Comparison of ENCODE assay signal across 17 mouse cellular contexts in genomic region chr7:133850735-133851134, GRCm38 (mm10).
DNase-seq lines count a peak whose midpoint lies in the region; ATAC-seq and TF ChIP-seq lines count a peak whose summit lies in the region.
"Had no signal": no experiment of that assay in that cellular context is flagged by ENCODE, and none has a peak within 500 bp of the region (broad histone marks: within the 10 kb centered on the region; RNA-seq: fewer than 3 reads in every experiment).

No protein-coding gene starts in this region.

- no peak for ATAC-seq in hindbrain, postnatal 0 days
- ATAC-seq in hindbrain, embryonic 13.5 days (ENCODE audit: low FRiP score) = no peak
- ATAC-seq in kidney, embryonic 14.5 days (ENCODE audit: low FRiP score, low TSS enrichment) = no peak
- ATAC-seq: midbrain, embryonic 15.5 days had no signal

- H3K36me3 ChIP-seq in hindbrain, postnatal 0 days (ENCODE audit: insufficient read depth, low read length) = no peaks in the 10 kb centered on the region
- no peaks in the 10 kb centered on the region for H3K36me3 ChIP-seq in hindbrain, embryonic 13.5 days
- no peaks in the 10 kb centered on the region for H3K36me3 ChIP-seq in splenic B cell, adult 2 months (ENCODE audit: control insufficient read depth, insufficient read depth, low read length, poor library complexity, severe bottlenecking)
- H3K36me3 ChIP-seq in kidney, embryonic 14.5 days (ENCODE audit: control insufficient read depth, insufficient read depth, low read length) = no peaks in the 10 kb centered on the region
- H3K36me3 ChIP-seq: embryonic facial prominence, embryonic 12.5 days; heart, embryonic 12.5 days; limb, embryonic 12.5 days; midbrain, embryonic 15.5 days; neural tube, embryonic 15.5 days had no signal

- H3K27me3 ChIP-seq in hindbrain, postnatal 0 days (ENCODE audit: insufficient read depth, low read length) = no peaks in the 10 kb centered on the region
- no peaks in the 10 kb centered on the region for H3K27me3 ChIP-seq in hindbrain, embryonic 13.5 days
- no peaks in the 10 kb centered on the region for H3K27me3 ChIP-seq in splenic B cell, adult 2 months (ENCODE audit: control insufficient read depth, insufficient read depth, low read length, poor library complexity, severe bottlenecking)
- H3K27me3 ChIP-seq in kidney, embryonic 14.5 days (ENCODE audit: control insufficient read depth, insufficient read depth, low read length) = no peaks in the 10 kb centered on the region
- H3K27me3 ChIP-seq: embryonic facial prominence, embryonic 12.5 days; heart, embryonic 12.5 days; limb, embryonic 12.5 days; midbrain, embryonic 15.5 days; neural tube, embryonic 15.5 days had no signal

- H3K4me1 ChIP-seq in hindbrain, postnatal 0 days (ENCODE audit: insufficient read depth, low read length) = no peaks in the 10 kb centered on the region
- no peaks in the 10 kb centered on the region for H3K4me1 ChIP-seq in hindbrain, embryonic 13.5 days (replicated peaks)
- H3K4me1 ChIP-seq in kidney, embryonic 14.5 days (ENCODE audit: control insufficient read depth, insufficient read depth, low read length) = no peaks in the 10 kb centered on the region
- H3K4me1 ChIP-seq: embryonic facial prominence, embryonic 12.5 days; limb, embryonic 12.5 days; midbrain, embryonic 15.5 days; neural tube, embryonic 15.5 days had no signal

- peak; percentile 27; the same call in 1 of the 2 replicates for TF ChIP-seq CTCF in hindbrain, postnatal 0 days (IDR thresholded peaks at IDR 0.05; ENCODE audit: low read depth)

- no peaks in the 10 kb centered on the region for H3K9me3 ChIP-seq in hindbrain, postnatal 0 days (ENCODE audit: low read length)
- no peaks in the 10 kb centered on the region for H3K9me3 ChIP-seq in hindbrain, embryonic 13.5 days
- no peaks in the 10 kb centered on the region for H3K9me3 ChIP-seq in kidney, embryonic 14.5 days (ENCODE audit: control insufficient read depth, low read length)
- H3K9me3 ChIP-seq: embryonic facial prominence, embryonic 12.5 days; heart, embryonic 12.5 days; limb, embryonic 12.5 days; midbrain, embryonic 15.5 days; neural tube, embryonic 15.5 days had no signal

- no peak overlapping the region for H3K4me3 ChIP-seq in hindbrain, postnatal 0 days (ENCODE audit: low read length)
- no peak overlapping the region for H3K4me3 ChIP-seq in hindbrain, embryonic 13.5 days
- H3K4me3 ChIP-seq in kidney, embryonic 14.5 days (ENCODE audit: low read length) = no peak overlapping the region
- H3K4me3 ChIP-seq: embryonic facial prominence, embryonic 12.5 days; heart, embryonic 12.5 days; limb, embryonic 12.5 days; midbrain, embryonic 15.5 days; neural tube, embryonic 15.5 days had no signal

- no peak overlapping the region for H3K4me2 ChIP-seq in hindbrain, postnatal 0 days (ENCODE audit: low read depth, low read length)
- H3K4me2 ChIP-seq in hindbrain, embryonic 13.5 days = no peak overlapping the region
- no peak overlapping the region for H3K4me2 ChIP-seq in kidney, embryonic 14.5 days (replicated peaks; ENCODE audit: low read depth, low read length)
- H3K4me2 ChIP-seq: embryonic facial prominence, embryonic 12.5 days; heart, embryonic 12.5 days; hindbrain, embryonic 14.5 days; limb, embryonic 12.5 days; midbrain, embryonic 15.5 days; neural tube, embryonic 15.5 days had no signal

- no peak for DNase-seq in hindbrain, postnatal 0 days (ENCODE audit: low spot score)
- peak; percentile 8 for DNase-seq in lung, postnatal 36 days
- no peak for DNase-seq in lung, adult 18-20 months
- DNase-seq in ZHBTc4 (ENCODE audit: low read depth, low spot score) = peak; percentile 30
- DNase-seq in splenic B cell, adult 2 months (ENCODE audit: low read depth, low spot score) = peak; percentile 1
- no peak for DNase-seq in natural killer cell, adult 2 months (ENCODE audit: low spot score in 2 of 2)
- DNase-seq: cerebellum, adult 8-10 months; kidney, postnatal 10 days; lung, postnatal 4 days had no signal

- H3K9ac ChIP-seq in hindbrain, postnatal 0 days (replicated peaks; ENCODE audit: low read length) = no peak overlapping the region
- no peak overlapping the region for H3K9ac ChIP-seq in hindbrain, embryonic 13.5 days
- no peak overlapping the region for H3K9ac ChIP-seq in kidney, embryonic 14.5 days (ENCODE audit: low read depth, low read length)
- H3K9ac ChIP-seq: embryonic facial prominence, embryonic 12.5 days; heart, embryonic 12.5 days; hindbrain, embryonic 14.5 days; limb, embryonic 12.5 days; midbrain, embryonic 15.5 days; neural tube, embryonic 15.5 days had no signal

- no peak overlapping the region for H3K27ac ChIP-seq in hindbrain, postnatal 0 days
- no peak overlapping the region for H3K27ac ChIP-seq in hindbrain, embryonic 13.5 days
- H3K27ac ChIP-seq in kidney, embryonic 14.5 days (ENCODE audit: low read depth, low read length) = no peak overlapping the region
- H3K27ac ChIP-seq: embryonic facial prominence, embryonic 12.5 days; hindbrain, embryonic 14.5 days; limb, embryonic 12.5 days; midbrain, embryonic 15.5 days; neural tube, embryonic 15.5 days had no signal

Comparison
In these comparisons a context has a peak if more than half of its experiments do, and no peak if none do; other contexts are left out.
1. DNase-seq: peak in lung, postnatal 36 days (single experiment), ZHBTc4 (single experiment) and splenic B cell, adult 2 months (single experiment); none in hindbrain, postnatal 0 days (single experiment), lung, adult 18-20 months (0 of 2) and natural killer cell, adult 2 months (0 of 2).